Comparison of ENCODE assay signal across 25 mouse cellular contexts in genomic region chr1:81087485-81087884, GRCm38 (mm10). TPM values are rescaled to one million over a fixed set of nuclear protein-coding genes. Genes with fewer than 3 reads are reported as not detected.
DNase-seq lines count a peak whose midpoint lies in the region; ATAC-seq and TF ChIP-seq lines count a peak whose summit lies in the region.
"Had no signal": no experiment of that assay in that cellular context is flagged by ENCODE, and none has a peak within 500 bp of the region (broad histone marks: within the 10 kb centered on the region; RNA-seq: fewer than 3 reads in every experiment).

No protein-coding gene starts in this region.

- H3K4me2 ChIP-seq in forebrain, embryonic 15.5 days (replicated peaks): no peak overlapping the region
- no peak overlapping the region for H3K4me2 ChIP-seq in forebrain, embryonic 11.5 days (ENCODE audit: low read depth, low read length, severe bottlenecking)
- H3K4me2 ChIP-seq in forebrain, postnatal 0 days (ENCODE audit: low read depth): no peak overlapping the region
- H3K4me2 ChIP-seq: hindbrain, embryonic 12.5 days; hindbrain, embryonic 15.5 days had no signal

- no peak for TF ChIP-seq CTCF in forebrain, postnatal 0 days (IDR thresholded peaks at IDR 0.05; ENCODE audit: low read depth)

- DNase-seq in cerebellum, adult 9-11 months: peak; percentile 42
- no peak for DNase-seq in cerebellum, postnatal 14 days
- DNase-seq in forebrain, embryonic 11.5 days (ENCODE audit: low spot score): no peak
- peak; percentile 2 for DNase-seq in left cerebral cortex, postnatal 4 days
- DNase-seq in left cerebral cortex, postnatal 36 days (ENCODE audit: low spot score in 2 of 2): no peak
- peak; percentile 61 for DNase-seq in forebrain, postnatal 0 days
- DNase-seq in gastrocnemius, adult 18-20 months (ENCODE audit: low spot score): no peak
- DNase-seq: adrenal gland, adult 2 months; adrenal gland, postnatal 14 days; gastrocnemius, postnatal 10 days; gastrocnemius, postnatal 36 days; heart, adult 2 months; kidney, adult 2 months had no signal

- no peak overlapping the region for H3K4me3 ChIP-seq in forebrain, embryonic 15.5 days
- no peak overlapping the region for H3K4me3 ChIP-seq in forebrain, embryonic 11.5 days (ENCODE audit: low read depth, low read length)
- H3K4me3 ChIP-seq in forebrain, postnatal 0 days (ENCODE audit: low read depth, low read length): no peak overlapping the region
- H3K4me3 ChIP-seq: heart, adult 2 months; heart, embryonic 10.5 days; hindbrain, embryonic 12.5 days; hindbrain, embryonic 15.5 days had no signal

- no peaks in the 10 kb centered on the region for H3K4me1 ChIP-seq in forebrain, embryonic 15.5 days
- H3K4me1 ChIP-seq in forebrain, embryonic 11.5 days (replicated peaks; ENCODE audit: control insufficient read depth, insufficient read depth, low read length): no peaks in the 10 kb centered on the region
- H3K4me1 ChIP-seq in forebrain, postnatal 0 days (ENCODE audit: insufficient read depth): 0 out of 2 replicates have a peak, but pooled peaks cover 4% of the 10 kb centered on the region
- H3K4me1 ChIP-seq: heart, embryonic 10.5 days; hindbrain, embryonic 12.5 days; hindbrain, embryonic 15.5 days had no signal

- no peaks in the 10 kb centered on the region for H3K9me3 ChIP-seq in forebrain, embryonic 15.5 days
- no peaks in the 10 kb centered on the region for H3K9me3 ChIP-seq in forebrain, embryonic 11.5 days (ENCODE audit: control insufficient read depth, low read length)
- no peaks in the 10 kb centered on the region for H3K9me3 ChIP-seq in forebrain, postnatal 0 days (ENCODE audit: low read length)
- H3K9me3 ChIP-seq: heart, embryonic 10.5 days; hindbrain, embryonic 12.5 days; hindbrain, embryonic 15.5 days had no signal

- no peaks in the 10 kb centered on the region for H3K27me3 ChIP-seq in forebrain, embryonic 15.5 days
- no peaks in the 10 kb centered on the region for H3K27me3 ChIP-seq in forebrain, embryonic 11.5 days (ENCODE audit: control insufficient read depth, insufficient read depth, low read length)
- H3K27me3 ChIP-seq in forebrain, postnatal 0 days (ENCODE audit: insufficient read depth, low read length): no peaks in the 10 kb centered on the region
- H3K27me3 ChIP-seq: hindbrain, embryonic 12.5 days; hindbrain, embryonic 15.5 days had no signal

- intact Hi-C loops in left cerebral cortex, postnatal 4 days (cut with DNase I): no loop called here
- intact Hi-C loops in left cerebral cortex, postnatal 36 days (cut with DNase I): no loop called here

- ATAC-seq in forebrain, embryonic 15.5 days (replicated peaks): 0 out of 2 replicates have a peak, but pooled peaks have one; percentile 46
- ATAC-seq in forebrain, embryonic 11.5 days (replicated peaks; ENCODE audit: low FRiP score): no peak
- no peak for ATAC-seq in forebrain, postnatal 0 days
- ATAC-seq: CD4-positive, CD25-positive, alpha-beta regulatory T cell, adult 4 months; intestine, postnatal 0 days had no signal

- H3K27ac ChIP-seq in forebrain, embryonic 15.5 days (replicated peaks): peak overlapping the region; percentile 55
- H3K27ac ChIP-seq in forebrain, embryonic 11.5 days (ENCODE audit: low read depth, low read length): no peak overlapping the region
- H3K27ac ChIP-seq in forebrain, postnatal 0 days (ENCODE audit: low read depth, low read length): no peak overlapping the region
- H3K27ac ChIP-seq: heart, adult 2 months; heart, embryonic 10.5 days; hindbrain, embryonic 12.5 days; hindbrain, embryonic 15.5 days had no signal

- no peak overlapping the region for H3K9ac ChIP-seq in forebrain, embryonic 15.5 days (replicated peaks)
- H3K9ac ChIP-seq in forebrain, embryonic 11.5 days (ENCODE audit: low read length): no peak overlapping the region
- H3K9ac ChIP-seq in forebrain, postnatal 0 days: no peak overlapping the region
- H3K9ac ChIP-seq: hindbrain, embryonic 12.5 days; hindbrain, embryonic 15.5 days had no signal

- no peaks in the 10 kb centered on the region for H3K36me3 ChIP-seq in forebrain, embryonic 15.5 days
- no peaks in the 10 kb centered on the region for H3K36me3 ChIP-seq in forebrain, embryonic 11.5 days (ENCODE audit: control insufficient read depth, insufficient read depth, low read length)
- H3K36me3 ChIP-seq in forebrain, postnatal 0 days (ENCODE audit: insufficient read depth): no peaks in the 10 kb centered on the region
- H3K36me3 ChIP-seq: heart, embryonic 10.5 days; hindbrain, embryonic 12.5 days; hindbrain, embryonic 15.5 days had no signal

- WGBS in forebrain, embryonic 15.5 days: 63% methylated on average over 5 of the region's 5 CpGs
- 74% methylated on average over 5 of the region's 5 CpGs for WGBS in forebrain, embryonic 11.5 days
- WGBS in forebrain, postnatal 0 days: 69% methylated on average over 5 of the region's 5 CpGs

RNA-seq across cellular contexts. Expression of gene Nyap2, which starts 10.7 kb away (rescaled TPM):
- polyA plus RNA-seq in forebrain, embryonic 15.5 days (2015; fragmentation: Nextera tagmentation; extraction: Ambion mirVana): 7.8 and 8.6 TPM in 2 replicates
- polyA plus RNA-seq in forebrain, embryonic 11.5 days (2014; fragmentation: Nextera tagmentation; extraction: Ambion mirVana): 1.1 TPM in 2 replicates
- 10 to 100 TPM; 38.6 to 39.4 TPM for total RNA-seq in left cerebral cortex, postnatal 4 days (2021)
- total RNA-seq in left cerebral cortex, postnatal 36 days (2021): 10 to 100 TPM; 42.2 to 43.6 TPM
- 29.3 and 32.8 TPM in 2 replicates for total RNA-seq in forebrain, postnatal 0 days (2014; rRNA removed)
- polyA plus RNA-seq in forebrain, postnatal 0 days (2015; fragmentation: Nextera tagmentation; extraction: Ambion mirVana): 3.5 and 6.3 TPM in 2 replicates
- not detected for total RNA-seq in gastrocnemius, adult 18-20 months (2021)
- total RNA-seq: gastrocnemius, postnatal 36 days; granulocyte monocyte progenitor cell, adult 5-6 weeks; heart, adult 2 months; heart, postnatal 25 days; hematopoietic stem cell, adult 5-6 weeks; MEL had no signal
- polyA plus RNA-seq: C2C12; CD4-positive, CD25-positive, alpha-beta regulatory T cell, adult 4 months; heart, adult 2 months; heart, postnatal 0 days had no signal

Comparison
In these comparisons a context has a peak if more than half of its experiments do, and no peak if none do; other contexts are left out.
1. DNase-seq: peak in cerebellum, adult 9-11 months (single experiment), left cerebral cortex, postnatal 4 days (single experiment) and forebrain, postnatal 0 days (single experiment); none in cerebellum, postnatal 14 days (0 of 2), forebrain, embryonic 11.5 days (single experiment), left cerebral cortex, postnatal 36 days (0 of 2) and gastrocnemius, adult 18-20 months (single experiment).
2. RNA of gene Nyap2, which starts 10.7 kb away (total RNA-seq): 42.2 to 43.6 TPM in left cerebral cortex, postnatal 36 days, 38.6 to 39.4 TPM in left cerebral cortex, postnatal 4 days and 29.3 to 32.8 TPM in forebrain, postnatal 0 days; not detected in gastrocnemius, adult 18-20 months; every median in the first group is over 10 times any median in the second.